Mouse (Mus musculus): ENCODE measurements around the gene Olfr1311.
"Not testable (repeated sequence)": the region's sequence is repeated elsewhere in the genome, so short reads cannot be mapped to it uniquely, and the experiment has no call there.

Gene Olfr1311

GRCm38 (mm10) chr2:112024312-112024711, at the start of gene Olfr1311:
Olfr1311 (minus strand) TSS chr2:112024412.
- no peak for DNase-seq (ENCODE audit: low read depth)

GRCm38 (mm10) chr2:112050138-112050537, 25.9 kb upstream of the Olfr1311 start, which contains the start of gene Olfr1312:
Olfr1312 (minus strand) TSS chr2:112050238.
- DNase-seq (ENCODE audit: low read depth) = no peak

GRCm38 (mm10) chr2:112026971-112027370, 2.8 kb upstream of the Olfr1311 start:
- DNase-seq (ENCODE audit: low read depth) = not testable (repeated sequence)

- peak; percentile 38 for DNase-seq (ENCODE audit: low read depth)
These were observed 9.3 kb downstream of the Olfr1311 start for GRCm38 (mm10) chr2:112014900-112015299.

GRCm38 (mm10) chr2:112012608-112013007, 11.6 kb downstream of the Olfr1311 start, which contains the start of gene Olfr1310:
Olfr1310 (minus strand) TSS chr2:112012708.
- no peak for DNase-seq (ENCODE audit: low read depth)

- no peak for DNase-seq (ENCODE audit: low read depth)
These were observed 34.0 kb downstream of the Olfr1311 start, which contains the start of gene Olfr1309 for GRCm38 (mm10) chr2:111990181-111990580. Olfr1309 (minus strand) TSS chr2:111990281.

Measured in NIH3T3 (cell line).